In the genomic region with DNA sequence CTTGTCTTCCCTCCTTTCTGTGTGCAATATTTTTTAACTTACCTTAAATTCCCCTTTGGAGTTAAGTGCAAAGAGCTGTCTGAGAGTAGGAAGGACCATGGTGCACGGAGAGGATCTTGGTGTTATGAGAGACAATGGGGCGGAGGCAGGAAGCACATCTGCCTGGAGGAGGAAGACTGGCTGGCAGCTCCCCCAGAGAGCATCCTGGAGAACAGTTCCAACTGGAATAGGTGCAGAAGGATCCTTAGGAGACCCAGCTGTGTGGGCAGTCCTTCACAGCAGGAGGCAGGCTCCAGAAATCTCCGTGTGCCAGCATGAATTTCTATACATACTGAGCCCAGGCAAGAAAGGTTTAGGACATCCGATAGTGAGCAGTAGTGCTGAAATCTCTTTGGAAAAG, we compare ENCODE assay signal across 19 mouse cellular contexts. TPM values are rescaled to one million over a fixed set of nuclear protein-coding genes. Genes with fewer than 3 reads are reported as not detected.
"Had no signal": no experiment of that assay in that cellular context is flagged by ENCODE, and none has a peak within 500 bp of the region (broad histone marks: within the 10 kb centered on the region; RNA-seq: fewer than 3 reads in every experiment).

No protein-coding gene starts in this region.

- H3K4me1 ChIP-seq: limb, embryonic 12.5 days; liver, embryonic 13.5 days; lung, embryonic 15.5 days; megakaryocyte, embryonic 14.5 days; midbrain, embryonic 12.5 days; neural tube, embryonic 13.5 days had no signal

- H3K4me2 ChIP-seq: limb, embryonic 12.5 days; liver, embryonic 13.5 days; lung, embryonic 15.5 days; midbrain, embryonic 12.5 days; neural tube, embryonic 13.5 days had no signal

- ATAC-seq: liver, postnatal 0 days; midbrain, embryonic 16.5 days had no signal

- H3K4me3 ChIP-seq: layer of hippocampus, adult 2 months; limb, embryonic 12.5 days; liver, embryonic 13.5 days; lung, embryonic 15.5 days; megakaryocyte, embryonic 14.5 days; midbrain, embryonic 12.5 days; neural tube, embryonic 13.5 days had no signal

- H3K9ac ChIP-seq: limb, embryonic 12.5 days; liver, embryonic 13.5 days; liver, postnatal 0 days; lung, embryonic 15.5 days; midbrain, embryonic 12.5 days; neural tube, embryonic 13.5 days had no signal

- H3K9me3 ChIP-seq: limb, embryonic 12.5 days; liver, embryonic 13.5 days; lung, embryonic 15.5 days; megakaryocyte, embryonic 14.5 days; midbrain, embryonic 12.5 days; neural tube, embryonic 13.5 days had no signal

- H3K27me3 ChIP-seq: liver, embryonic 13.5 days; megakaryocyte, embryonic 14.5 days had no signal

- H3K36me3 ChIP-seq: limb, embryonic 12.5 days; liver, embryonic 13.5 days; lung, embryonic 15.5 days; midbrain, embryonic 12.5 days; neural tube, embryonic 13.5 days had no signal

- H3K27ac ChIP-seq: layer of hippocampus, adult 2 months; limb, embryonic 12.5 days; liver, embryonic 13.5 days; lung, embryonic 15.5 days; macrophage; midbrain, embryonic 12.5 days; neural tube, embryonic 13.5 days; stomach, postnatal 0 days had no signal

- DNase-seq: kidney, adult 18-20 months; kidney, postnatal 10 days; kidney, postnatal 4 days; liver; liver, embryonic 13.5 days; liver, postnatal 0 days; lung, postnatal 14 days; retina, postnatal 1 day; thymus, adult 18-20 months; thymus, postnatal 14 days had no signal

RNA-seq across cellular contexts. Expression of a gene that starts 8.0 kb away (rescaled TPM):
- polyA plus RNA-seq: liver, postnatal 0 days; macrophage had no signal
